Mouse (Mus musculus): ENCODE measurements at regions not wholly inside any gene's neighbourhood (a gene's known extent, or its start where the extent isn't known, plus 50 kb on each side); places are given as distances from the start of the nearest gene placed in this dataset.

GRCm38 (mm10) chr2:146581220-146581619 lies 69.1 kb upstream of the Ralgapa2 start:
- H3K4me3 ChIP-seq (ENCODE audit: control insufficient read depth in 1 of 2, insufficient read depth in 1 of 2, low read depth in 1 of 2, low read length in 2 of 2): no peak overlapping the region
- peaks cover 6% of the 10 kb centered on the region in 2 experiments for H3K4me1 ChIP-seq (ENCODE audit: control insufficient read depth in 2 of 2, insufficient read depth in 2 of 2, low read length in 2 of 2)
- WGBS: 88% methylated on average over 3 of the region's 3 CpGs
- no peaks in the 10 kb centered on the region for H3K9me3 ChIP-seq (ENCODE audit: control insufficient read depth, low read length)
- no peaks in the 10 kb centered on the region for H3K27me3 ChIP-seq (ENCODE audit: control insufficient read depth, insufficient read depth, low read length)
- no peak overlapping the region for H3K9ac ChIP-seq (ENCODE audit: low read length)
- no peak overlapping the region for H3K4me2 ChIP-seq (ENCODE audit: low read length)
- ATAC-seq (ENCODE audit: insufficient number of reproducible peaks, insufficient read depth, low FRiP score, low read depth): no peak
- no peak overlapping the region for H3K27ac ChIP-seq (replicated peaks in 1 of 2; ENCODE audit: control insufficient read depth in 1 of 2, insufficient read depth in 1 of 2, low read depth in 2 of 2, low read length in 2 of 2)
- no peaks in the 10 kb centered on the region for H3K36me3 ChIP-seq (ENCODE audit: control insufficient read depth, insufficient read depth, low read length)

DNA sequence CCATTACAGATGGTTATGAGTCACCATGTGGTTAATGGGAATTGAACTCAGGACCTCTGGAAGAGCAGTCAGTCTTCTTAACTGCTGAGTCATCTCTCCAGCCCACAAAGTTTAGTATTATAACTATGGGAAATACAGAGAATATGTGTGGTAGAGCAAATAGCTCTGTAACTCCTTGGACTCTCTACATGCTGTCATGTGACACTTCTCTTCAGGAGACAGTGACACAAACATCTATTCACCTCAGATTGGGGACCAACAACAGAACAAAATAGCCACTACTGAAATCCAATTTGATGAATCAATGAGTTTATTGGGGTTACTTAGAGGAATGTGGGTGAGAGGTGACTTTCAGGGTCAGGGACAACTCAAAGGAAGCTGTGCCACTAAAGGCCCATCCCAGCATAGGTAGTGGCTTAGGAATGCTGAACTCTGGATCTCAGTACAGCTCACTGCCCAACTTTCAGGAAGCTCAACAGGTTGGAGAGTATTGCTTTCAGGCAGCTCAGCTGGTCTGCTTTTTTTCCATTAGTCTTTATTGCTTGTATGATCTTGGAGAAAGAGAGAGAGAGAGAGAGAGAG lies 71.8 kb upstream of the Ralgapa2 start:
- no peak overlapping the region for H3K27ac ChIP-seq (replicated peaks in 1 of 2; ENCODE audit: control insufficient read depth in 1 of 2, insufficient read depth in 1 of 2, low read depth in 2 of 2, low read length in 2 of 2)
- H3K4me3 ChIP-seq (ENCODE audit: control insufficient read depth in 1 of 2, insufficient read depth in 1 of 2, low read depth in 1 of 2, low read length in 2 of 2): no peak overlapping the region
- no peaks in the 10 kb centered on the region for H3K4me1 ChIP-seq (ENCODE audit: control insufficient read depth in 2 of 2, insufficient read depth in 2 of 2, low read length in 2 of 2)
- H3K9me3 ChIP-seq (ENCODE audit: control insufficient read depth, low read length): no peaks in the 10 kb centered on the region
- no peaks in the 10 kb centered on the region for H3K36me3 ChIP-seq (ENCODE audit: control insufficient read depth, insufficient read depth, low read length)
- no peak overlapping the region for H3K4me2 ChIP-seq (ENCODE audit: low read length)
- H3K9ac ChIP-seq (ENCODE audit: low read length): no peak overlapping the region
- no peaks in the 10 kb centered on the region for H3K27me3 ChIP-seq (ENCODE audit: control insufficient read depth, insufficient read depth, low read length)
- ATAC-seq (ENCODE audit: insufficient number of reproducible peaks, insufficient read depth, low FRiP score, low read depth): no peak

- no peak overlapping the region for H3K27ac ChIP-seq (replicated peaks in 1 of 2; ENCODE audit: control insufficient read depth in 1 of 2, insufficient read depth in 1 of 2, low read depth in 2 of 2, low read length in 2 of 2)
- H3K4me2 ChIP-seq (ENCODE audit: low read length): no peak overlapping the region
- WGBS: 82% methylated on average over 1 of the region's 1 CpGs
- no peaks in the 10 kb centered on the region for H3K27me3 ChIP-seq (ENCODE audit: control insufficient read depth, insufficient read depth, low read length)
- H3K9me3 ChIP-seq (ENCODE audit: control insufficient read depth, low read length): no peaks in the 10 kb centered on the region
- H3K4me3 ChIP-seq (ENCODE audit: control insufficient read depth in 1 of 2, insufficient read depth in 1 of 2, low read depth in 1 of 2, low read length in 2 of 2): no peak overlapping the region
- no peak for ATAC-seq (ENCODE audit: insufficient number of reproducible peaks, insufficient read depth, low FRiP score, low read depth)
- no peak overlapping the region for H3K9ac ChIP-seq (ENCODE audit: low read length)
- H3K36me3 ChIP-seq (ENCODE audit: control insufficient read depth, insufficient read depth, low read length): no peaks in the 10 kb centered on the region
- H3K4me1 ChIP-seq (ENCODE audit: control insufficient read depth in 2 of 2, insufficient read depth in 2 of 2, low read length in 2 of 2): no peaks in the 10 kb centered on the region
These were observed 74.2 kb upstream of the Ralgapa2 start for GRCm38 (mm10) chr2:146586381-146586780.

DNA sequence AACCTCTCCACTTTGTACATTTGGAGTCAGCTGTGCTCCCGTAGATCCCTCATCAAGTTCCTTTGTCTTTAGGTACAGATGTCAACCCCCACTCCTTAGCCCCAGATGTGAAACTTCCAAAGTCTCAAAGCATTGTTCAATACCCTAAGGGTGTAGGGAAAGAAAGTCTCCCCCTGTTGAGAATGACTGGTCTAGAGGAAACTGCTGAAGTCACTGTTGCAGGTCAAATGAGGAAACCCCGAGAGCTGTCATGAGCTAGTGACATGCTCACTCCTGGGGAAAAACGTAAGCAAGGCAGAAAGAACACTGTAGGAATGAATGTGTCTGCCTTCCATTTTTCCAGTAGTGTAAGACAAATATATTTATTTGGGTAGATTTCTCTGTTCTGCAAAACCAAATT lies 74.8 kb upstream of the Ralgapa2 start:
- 60% methylated on average over 3 of the region's 3 CpGs for WGBS
- no peaks in the 10 kb centered on the region for H3K4me1 ChIP-seq (ENCODE audit: control insufficient read depth in 2 of 2, insufficient read depth in 2 of 2, low read length in 2 of 2)
- no peak overlapping the region for H3K9ac ChIP-seq (ENCODE audit: low read length)
- no peaks in the 10 kb centered on the region for H3K36me3 ChIP-seq (ENCODE audit: control insufficient read depth, insufficient read depth, low read length)
- no peaks in the 10 kb centered on the region for H3K9me3 ChIP-seq (ENCODE audit: control insufficient read depth, low read length)
- H3K27me3 ChIP-seq (ENCODE audit: control insufficient read depth, insufficient read depth, low read length): no peaks in the 10 kb centered on the region
- no peak for ATAC-seq (ENCODE audit: insufficient number of reproducible peaks, insufficient read depth, low FRiP score, low read depth)
- no peak overlapping the region for H3K4me2 ChIP-seq (ENCODE audit: low read length)
- H3K27ac ChIP-seq (replicated peaks in 1 of 2; ENCODE audit: control insufficient read depth in 1 of 2, insufficient read depth in 1 of 2, low read depth in 2 of 2, low read length in 2 of 2): no peak overlapping the region
- H3K4me3 ChIP-seq (ENCODE audit: control insufficient read depth in 1 of 2, insufficient read depth in 1 of 2, low read depth in 1 of 2, low read length in 2 of 2): no peak overlapping the region

GRCm38 (mm10) chr2:146589860-146590259 lies 77.7 kb upstream of the Ralgapa2 start:
- no peak overlapping the region for H3K4me2 ChIP-seq (ENCODE audit: low read length)
- H3K4me3 ChIP-seq (ENCODE audit: control insufficient read depth in 1 of 2, insufficient read depth in 1 of 2, low read depth in 1 of 2, low read length in 2 of 2): no peak overlapping the region
- ATAC-seq (ENCODE audit: insufficient number of reproducible peaks, insufficient read depth, low FRiP score, low read depth): no peak
- H3K27ac ChIP-seq (replicated peaks in 1 of 2; ENCODE audit: control insufficient read depth in 1 of 2, insufficient read depth in 1 of 2, low read depth in 2 of 2, low read length in 2 of 2): no peak overlapping the region
- WGBS: 51% methylated on average over 3 of the region's 3 CpGs
- no peak overlapping the region for H3K9ac ChIP-seq (ENCODE audit: low read length)
- H3K36me3 ChIP-seq (ENCODE audit: control insufficient read depth, insufficient read depth, low read length): no peaks in the 10 kb centered on the region
- no peaks in the 10 kb centered on the region for H3K9me3 ChIP-seq (ENCODE audit: control insufficient read depth, low read length)
- H3K4me1 ChIP-seq (ENCODE audit: control insufficient read depth in 2 of 2, insufficient read depth in 2 of 2, low read length in 2 of 2): no peaks in the 10 kb centered on the region
- H3K27me3 ChIP-seq (ENCODE audit: control insufficient read depth, insufficient read depth, low read length): no peaks in the 10 kb centered on the region

GRCm38 (mm10) chr2:146593291-146593690 lies 81.1 kb upstream of the Ralgapa2 start:
- no peak overlapping the region for H3K4me2 ChIP-seq (ENCODE audit: low read length)
- 85% methylated on average over 2 of the region's 2 CpGs for WGBS
- no peak overlapping the region for H3K27ac ChIP-seq (replicated peaks in 1 of 2; ENCODE audit: control insufficient read depth in 1 of 2, insufficient read depth in 1 of 2, low read depth in 2 of 2, low read length in 2 of 2)
- H3K4me1 ChIP-seq (ENCODE audit: control insufficient read depth in 2 of 2, insufficient read depth in 2 of 2, low read length in 2 of 2): no peaks in the 10 kb centered on the region
- no peaks in the 10 kb centered on the region for H3K36me3 ChIP-seq (ENCODE audit: control insufficient read depth, insufficient read depth, low read length)
- no peak overlapping the region for H3K9ac ChIP-seq (ENCODE audit: low read length)
- no peak for ATAC-seq (ENCODE audit: insufficient number of reproducible peaks, insufficient read depth, low FRiP score, low read depth)
- H3K27me3 ChIP-seq (ENCODE audit: control insufficient read depth, insufficient read depth, low read length): no peaks in the 10 kb centered on the region
- H3K4me3 ChIP-seq (ENCODE audit: control insufficient read depth in 1 of 2, insufficient read depth in 1 of 2, low read depth in 1 of 2, low read length in 2 of 2): no peak overlapping the region
- H3K9me3 ChIP-seq (ENCODE audit: control insufficient read depth, low read length): no peaks in the 10 kb centered on the region

DNA sequence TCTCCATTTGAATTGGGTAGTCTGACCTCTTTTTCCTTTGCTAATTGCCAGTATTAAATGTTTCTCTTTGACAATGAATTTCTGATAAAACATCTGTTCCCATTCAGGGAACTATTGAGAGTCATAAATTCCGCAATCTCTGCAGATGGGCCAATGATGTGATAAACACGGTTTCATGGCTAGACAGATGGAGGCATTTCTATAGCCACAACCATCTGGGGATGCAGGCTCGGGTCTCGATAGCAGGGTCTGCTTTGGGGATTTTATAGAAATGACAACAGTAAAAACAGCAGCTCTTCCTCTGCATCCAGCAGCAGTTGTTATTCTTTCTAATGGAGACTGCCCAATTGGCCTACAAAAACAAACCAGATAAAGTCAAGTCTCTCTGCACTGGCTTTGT lies 82.1 kb upstream of the Ralgapa2 start:
- no peaks in the 10 kb centered on the region for H3K36me3 ChIP-seq (ENCODE audit: control insufficient read depth, insufficient read depth, low read length)
- H3K9me3 ChIP-seq (ENCODE audit: control insufficient read depth, low read length): no peaks in the 10 kb centered on the region
- no peaks in the 10 kb centered on the region for H3K27me3 ChIP-seq (ENCODE audit: control insufficient read depth, insufficient read depth, low read length)
- H3K4me3 ChIP-seq (ENCODE audit: control insufficient read depth in 1 of 2, insufficient read depth in 1 of 2, low read depth in 1 of 2, low read length in 2 of 2): no peak overlapping the region
- WGBS: 51% methylated on average over 4 of the region's 4 CpGs
- no peaks in the 10 kb centered on the region for H3K4me1 ChIP-seq (ENCODE audit: control insufficient read depth in 2 of 2, insufficient read depth in 2 of 2, low read length in 2 of 2)
- ATAC-seq (ENCODE audit: insufficient number of reproducible peaks, insufficient read depth, low FRiP score, low read depth): no peak
- no peak overlapping the region for H3K27ac ChIP-seq (replicated peaks in 1 of 2; ENCODE audit: control insufficient read depth in 1 of 2, insufficient read depth in 1 of 2, low read depth in 2 of 2, low read length in 2 of 2)
- no peak overlapping the region for H3K4me2 ChIP-seq (ENCODE audit: low read length)
- no peak overlapping the region for H3K9ac ChIP-seq (ENCODE audit: low read length)

DNA sequence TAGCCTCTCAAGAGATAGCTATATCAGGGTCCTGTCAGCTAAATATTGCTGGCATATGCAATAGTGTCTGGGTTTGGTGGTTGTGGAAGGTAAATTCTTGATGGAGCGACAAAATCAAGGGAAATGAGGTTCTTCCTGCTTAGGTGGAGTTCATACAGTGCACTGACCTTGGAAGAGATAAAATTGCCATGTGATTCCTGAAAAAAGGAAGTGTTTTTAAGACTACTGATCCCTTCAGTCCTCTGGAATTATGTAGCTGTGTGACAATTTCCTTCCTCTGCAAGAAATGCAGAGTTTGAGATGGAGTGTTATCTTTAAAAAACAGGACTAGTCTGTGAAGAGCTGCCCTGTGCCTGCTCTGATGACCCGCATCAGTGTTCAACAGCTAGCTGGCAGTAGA lies 83.5 kb upstream of the Ralgapa2 start:
- Histone ChIP-seq H3K4me3 (ENCODE audit: control insufficient read depth in 1 of 2, insufficient read depth in 1 of 2, low read depth in 1 of 2, low read length in 2 of 2) (no peak overlapping the region), H3K36me3 (ENCODE audit: control insufficient read depth, insufficient read depth, low read length) (no peaks in the 10 kb centered on the region), H3K9ac (ENCODE audit: low read length) (no peak overlapping the region), H3K4me2 (ENCODE audit: low read length) (no peak overlapping the region), H3K9me3 (ENCODE audit: control insufficient read depth, low read length) (no peaks in the 10 kb centered on the region), H3K27ac (replicated peaks in 1 of 2; ENCODE audit: control insufficient read depth in 1 of 2, insufficient read depth in 1 of 2, low read depth in 2 of 2, low read length in 2 of 2) (no peak overlapping the region), H3K4me1 (ENCODE audit: control insufficient read depth in 2 of 2, insufficient read depth in 2 of 2, low read length in 2 of 2) (no peaks in the 10 kb centered on the region), H3K27me3 (ENCODE audit: control insufficient read depth, insufficient read depth, low read length) (no peaks in the 10 kb centered on the region)
- peak; percentile 39; the same call in 1 of the 2 replicates for ATAC-seq (ENCODE audit: insufficient number of reproducible peaks, insufficient read depth, low FRiP score, low read depth)
- 74% methylated on average over 2 of the region's 2 CpGs for WGBS

All from heart, embryonic 14.5 days (tissue).